Mouse (Mus musculus): Measurements from ENCODE around the gene Foxr2. TPM values are rescaled to one million over a fixed set of nuclear protein-coding genes. Genes with fewer than 3 reads are reported as not detected.

Foxr2 gene
- polyA plus RNA-seq (2014; fragmentation: Illumina TruSeq; extraction: RNeasy Lipid Tissue Mini Kit (QIAGEN cat#74804); ENCODE audit: low read depth, low replicate concordance) = not detected

GRCm38 (mm10) chrX:153118486-153118885 lies at the start of gene Foxr2:
Foxr2 (plus strand) TSS chrX:153118786.

GRCm38 (mm10) chrX:153139734-153140515 lies 21.3 kb downstream of the Foxr2 start, which contains the start of gene Rragb:
Rragb (plus strand) TSS chrX:153139981.

Other genes starting within 250 kb of the Foxr2 start
- gene Usp51, start 112.3 kb upstream of the Foxr2 start, polyA plus RNA-seq (2014; fragmentation: Illumina TruSeq; extraction: RNeasy Lipid Tissue Mini Kit (QIAGEN cat#74804); ENCODE audit: low read depth, low replicate concordance) = not detected
- gene Mageh1, start 81.2 kb upstream of the Foxr2 start, polyA plus RNA-seq (2014; fragmentation: Illumina TruSeq; extraction: RNeasy Lipid Tissue Mini Kit (QIAGEN cat#74804); ENCODE audit: low read depth, low replicate concordance) = 16.1 TPM
- gene Rragb, start 21.2 kb downstream of the Foxr2 start, polyA plus RNA-seq (2014; fragmentation: Illumina TruSeq; extraction: RNeasy Lipid Tissue Mini Kit (QIAGEN cat#74804); ENCODE audit: low read depth, low replicate concordance) = 7.6 TPM
- gene Klf8, start 118.7 kb downstream of the Foxr2 start, polyA plus RNA-seq (2014; fragmentation: Illumina TruSeq; extraction: RNeasy Lipid Tissue Mini Kit (QIAGEN cat#74804); ENCODE audit: low read depth, low replicate concordance) = 0.81 TPM

Data from kidney, adult 10 weeks (tissue).